Mouse (Mus musculus) heart, postnatal 0 days (tissue): ENCODE measurements at regions not wholly inside any gene's neighbourhood (a gene's known extent, or its start where the extent isn't known, plus 50 kb on each side); places are given as distances from the start of the nearest gene placed in this dataset.

Source experiments
- ATAC-seq: fragments of 200-750 bp; cut with Nextera tagmentation; 2 replicates; pipeline ENCODE4 v1.8.0; 2017; ENCODE audit warnings: low read depth, moderate number of reproducible peaks, moderate library complexity; ENCODE audit not compliant: insufficient read depth
- DNase-seq: peaks from one replicate; pipeline ENCODE4 v3.0.0-alpha.2; 2016; ENCODE audit warnings: low spot score
- H3K27ac ChIP-seq: fragments of 300-500 bp; sonication (generic); 2 replicates; pipeline ENCODE4 v1.5.1; 2014; ENCODE audit warnings: low read depth, mild to moderate bottlenecking
- H3K27me3 ChIP-seq: fragments of 300-500 bp; sonication (generic); 2 replicates; pipeline ENCODE4 v1.6.1; 2014; ENCODE audit warnings: low read length, mixed read lengths; ENCODE audit not compliant: control insufficient read depth, insufficient read depth
- H3K36me3 ChIP-seq: fragments of 300-500 bp; sonication (generic); replicated peaks from 2 replicates; pipeline ENCODE4 v1.6.1; 2014; ENCODE audit warnings: low read length, mixed read lengths; ENCODE audit not compliant: control insufficient read depth, insufficient read depth
- H3K4me1 ChIP-seq: fragments of 300-500 bp; sonication (generic); 2 replicates; pipeline ENCODE4 v1.6.1; 2014; ENCODE audit warnings: antibody characterized with exemption; ENCODE audit not compliant: control insufficient read depth, insufficient read depth
- H3K4me2 ChIP-seq: fragments of 300-500 bp; sonication (generic); 2 replicates; pipeline ENCODE4 v1.6.1; 2014; ENCODE audit warnings: low read depth, mild to moderate bottlenecking, low read length, moderate library complexity
- H3K4me3 ChIP-seq: fragments of 300-500 bp; sonication (generic); 2 replicates; pipeline ENCODE4 v1.5.1; 2014; ENCODE audit warnings: low read depth, low read length
- H3K9ac ChIP-seq: fragments of 300-500 bp; sonication (generic); replicated peaks from 2 replicates; pipeline ENCODE4 v1.6.1; 2014; ENCODE audit warnings: low read depth, low read length, mixed read lengths
- H3K9me3 ChIP-seq: fragments of 300-500 bp; sonication (generic); replicated peaks from 2 replicates; pipeline ENCODE4 v1.6.1; 2016; ENCODE audit warnings: low read length; ENCODE audit not compliant: control insufficient read depth
- CTCF ChIP-seq: IDR thresholded peaks from 2 replicates; pipeline ENCODE4 v1.5.1; 2016; ENCODE audit warnings: antibody characterized with exemption, control low read depth, low read depth
- EP300 ChIP-seq: IDR thresholded peaks from 2 replicates; pipeline ENCODE4 v1.6.1; 2016; ENCODE audit warnings: antibody characterized with exemption, low read depth
- WGBS: fragments of 180-500 bp; shearing (Covaris S2); extraction: QIAGEN DNeasy Blood & Tissue Kit; methylation state at CpG from one replicate; pipeline ENCODE4 v1.1.7; 2014; 5-methylcytosine and 5-hydroxymethylcytosine counted together

DNA sequence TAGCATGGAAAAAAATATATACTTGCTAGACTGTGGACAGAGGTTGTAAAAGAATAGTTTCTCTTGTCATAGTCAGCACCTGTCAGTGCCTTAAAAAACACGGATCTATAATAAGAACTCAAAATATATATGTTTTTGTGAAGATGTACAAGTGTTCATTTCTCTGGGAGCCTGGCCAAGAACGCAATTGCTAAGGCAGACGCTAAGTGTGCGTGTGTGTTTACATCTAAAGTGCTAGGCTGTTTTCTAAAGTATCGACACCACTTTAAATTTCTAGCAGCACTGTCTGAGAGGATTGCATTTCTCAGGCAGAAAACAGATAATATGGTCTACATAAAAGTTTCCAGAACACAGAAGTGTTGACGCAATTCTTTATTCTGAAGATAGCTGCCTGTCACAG lies 330.2 kb upstream of the Tmem229a start:
- no peak for TF ChIP-seq EP300
- no peak for TF ChIP-seq CTCF
- H3K27me3 ChIP-seq: no peaks in the 10 kb centered on the region
- no peak for DNase-seq
- no peak overlapping the region for H3K9ac ChIP-seq
- 69% methylated on average over 6 of the region's 6 CpGs for WGBS
- H3K4me3 ChIP-seq: no peak overlapping the region
- no peaks in the 10 kb centered on the region for H3K9me3 ChIP-seq
- no peak for ATAC-seq
- H3K36me3 ChIP-seq: no peaks in the 10 kb centered on the region
- no peak overlapping the region for H3K4me2 ChIP-seq
- no peak overlapping the region for H3K27ac ChIP-seq
- no peaks in the 10 kb centered on the region for H3K4me1 ChIP-seq

- H3K27me3 ChIP-seq: no peaks in the 10 kb centered on the region
- no peak for ATAC-seq
- TF ChIP-seq EP300 (no peak), CTCF (no peak)
- H3K4me3 ChIP-seq: no peak overlapping the region
- H3K9ac ChIP-seq: no peak overlapping the region
- no peak for DNase-seq
- 46% methylated on average over 1 of the region's 1 CpGs for WGBS
- no peaks in the 10 kb centered on the region for H3K9me3 ChIP-seq
- H3K4me1 ChIP-seq: no peaks in the 10 kb centered on the region; the same call in 1 of the 2 replicates
- H3K4me2 ChIP-seq: no peak overlapping the region
- H3K27ac ChIP-seq: no peak overlapping the region
- H3K36me3 ChIP-seq: no peaks in the 10 kb centered on the region
Observed at GRCm38 (mm10) chr6:25278509-25278908, 322.4 kb upstream of the Tmem229a start.

DNA sequence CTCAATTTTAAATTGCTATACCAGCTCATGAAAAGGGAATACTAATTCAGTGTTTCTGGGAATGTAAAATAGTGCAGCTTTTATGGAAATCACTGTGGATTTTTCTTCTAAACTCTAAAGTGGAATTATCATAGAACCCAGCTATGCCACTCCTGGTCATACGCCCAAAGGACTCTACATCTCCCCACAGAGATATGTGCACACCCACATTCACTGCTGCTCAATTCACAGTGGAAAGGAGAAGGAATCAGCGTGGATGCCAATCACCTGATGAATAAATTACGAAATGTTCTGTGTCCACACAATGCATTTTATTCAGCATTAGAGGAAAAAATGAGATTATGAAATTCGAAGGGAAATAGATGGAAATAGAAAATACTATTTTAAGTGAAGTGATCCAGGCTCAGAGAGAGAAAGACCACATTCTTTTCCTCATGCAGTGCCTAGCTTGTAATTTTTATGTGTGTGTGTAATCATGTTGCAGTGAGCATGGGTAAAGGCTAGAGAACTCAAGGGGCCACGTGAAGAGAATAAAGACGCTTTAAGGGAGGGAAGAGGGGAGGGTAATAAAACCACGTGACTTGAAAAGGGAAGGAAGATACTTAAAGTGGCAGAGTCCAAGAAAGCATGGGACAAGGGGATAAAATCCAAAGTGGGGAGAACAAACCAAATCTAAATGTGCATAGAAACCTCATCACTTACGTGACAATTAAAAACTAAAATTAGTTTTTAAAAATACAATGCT lies 321.8 kb upstream of the Tmem229a start:
- Histone ChIP-seq H3K4me2 (no peak overlapping the region), H3K9me3 (no peaks in the 10 kb centered on the region)

GRCm38 (mm10) chr6:25276221-25276620 lies 320.1 kb upstream of the Tmem229a start:
- Histone ChIP-seq H3K27me3 (no peaks in the 10 kb centered on the region), H3K27ac (no peak overlapping the region), H3K9ac (no peak overlapping the region), H3K9me3 (no peaks in the 10 kb centered on the region), H3K4me2 (no peak overlapping the region), H3K4me1 (no peaks in the 10 kb centered on the region; the same call in 1 of the 2 replicates), H3K4me3 (no peak overlapping the region), H3K36me3 (no peaks in the 10 kb centered on the region)
- DNase-seq (no peak), ATAC-seq (no peak)
- WGBS: 46% methylated on average over 2 of the region's 2 CpGs
- TF ChIP-seq EP300: no peak
- TF ChIP-seq CTCF: peak; percentile 55

More for the DNA sequence above, 321.8 kb upstream of the Tmem229a start:
- no peak overlapping the region for H3K4me3 ChIP-seq
- no peaks in the 10 kb centered on the region for H3K36me3 ChIP-seq
- no peaks in the 10 kb centered on the region; the same call in 1 of the 2 replicates for H3K4me1 ChIP-seq
- 48% methylated on average over 8 of the region's 8 CpGs for WGBS
- H3K27ac ChIP-seq: no peak overlapping the region
- DNase-seq (no peak), ATAC-seq (no peak)
- no peaks in the 10 kb centered on the region for H3K27me3 ChIP-seq
- TF ChIP-seq EP300: no peak
- TF ChIP-seq CTCF: no peak
- H3K9ac ChIP-seq: no peak overlapping the region

DNA sequence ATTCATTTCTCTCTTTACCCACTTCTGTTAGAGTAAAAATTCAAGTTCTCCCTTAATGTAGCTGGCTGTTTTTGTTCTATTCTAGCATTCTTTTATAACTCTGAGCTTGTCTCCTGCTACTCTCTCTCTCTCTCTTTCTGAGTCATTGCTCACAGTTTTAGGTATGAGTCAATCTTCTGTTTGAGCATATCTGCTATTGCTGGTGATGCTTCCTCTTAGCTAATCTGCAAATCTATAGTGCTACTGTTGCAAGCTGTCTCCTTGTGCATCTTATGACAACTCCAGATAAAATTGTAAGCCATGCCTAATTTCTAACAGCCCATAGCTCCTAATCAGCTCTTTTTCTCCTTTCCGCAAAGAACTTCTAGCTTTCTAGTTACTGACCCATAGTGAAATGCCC lies 304.5 kb upstream of the Tmem229a start:
- WGBS: 82% methylated on average over 1 of the region's 1 CpGs
- Histone ChIP-seq H3K4me3 (no peak overlapping the region), H3K9ac (no peak overlapping the region), H3K27me3 (no peaks in the 10 kb centered on the region), H3K36me3 (no peaks in the 10 kb centered on the region), H3K27ac (no peak overlapping the region), H3K4me1 (no peaks in the 10 kb centered on the region), H3K4me2 (no peak overlapping the region), H3K9me3 (no peaks in the 10 kb centered on the region)
- ATAC-seq (no peak), DNase-seq (no peak)
- TF ChIP-seq EP300: no peak
- no peak for TF ChIP-seq CTCF

DNA sequence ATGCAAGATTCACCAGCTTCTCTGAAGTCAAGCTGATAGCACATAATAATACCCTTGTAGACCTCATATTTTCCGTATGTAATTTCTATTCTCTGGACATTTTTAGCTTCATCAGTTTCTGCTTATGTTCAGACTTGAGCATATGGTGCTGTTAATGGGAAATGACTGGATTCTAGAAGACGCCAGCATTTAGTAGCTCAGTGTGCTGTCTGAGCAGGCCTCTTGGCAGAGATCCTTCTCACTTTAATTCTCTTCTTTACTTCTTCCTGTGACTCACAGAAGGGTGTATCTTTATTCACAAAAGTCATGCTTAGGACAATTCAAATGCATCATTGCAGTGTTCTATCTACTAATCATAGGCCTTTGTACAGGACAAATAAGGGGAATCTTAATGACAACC lies 299.7 kb upstream of the Tmem229a start:
- H3K4me2 ChIP-seq: no peak overlapping the region
- no peak overlapping the region for H3K4me3 ChIP-seq
- WGBS: 67% methylated on average over 2 of the region's 2 CpGs
- no peak overlapping the region for H3K9ac ChIP-seq
- DNase-seq (no peak), ATAC-seq (no peak)
- H3K27ac ChIP-seq: no peak overlapping the region
- no peaks in the 10 kb centered on the region for H3K4me1 ChIP-seq
- H3K36me3 ChIP-seq: no peaks in the 10 kb centered on the region
- no peaks in the 10 kb centered on the region for H3K9me3 ChIP-seq
- H3K27me3 ChIP-seq: no peaks in the 10 kb centered on the region
- no peak for TF ChIP-seq EP300
